Mouse (Mus musculus): ENCODE results near the gene Irf2bpl. TPM values are rescaled to one million over a fixed set of nuclear protein-coding genes. Genes with fewer than 3 reads are reported as not detected.

The Irf2bpl gene
- 40.1 and 41.7 TPM in 2 replicates for polyA plus RNA-seq (2015; fragmentation: Nextera tagmentation; extraction: Ambion mirVana)

GRCm38 (mm10) chr12:86884197-86885058 lies at the start of gene Irf2bpl:
Gene Irf2bpl, minus strand, starts transcription at chr12:86884798.
- H3K4me1 ChIP-seq (replicated peaks): peaks cover 55% of the 10 kb centered on the region

GRCm38 (mm10) chr12:86932575-86932952 lies 48.0 kb upstream of the Irf2bpl start:
- Histone ChIP-seq H3K36me3 (no peaks in the 10 kb centered on the region), H3K27me3 (no peaks in the 10 kb centered on the region), H3K4me3 (no peak overlapping the region), H3K4me2 (no peak overlapping the region), H3K9ac (no peak overlapping the region), H3K4me1 (replicated peaks) (peaks cover 10% of the 10 kb centered on the region), H3K9me3 (replicated peaks) (no peaks in the 10 kb centered on the region), H3K27ac (no peak overlapping the region)
- WGBS: 47% methylated on average over 6 of the region's 6 CpGs
- no peak for ATAC-seq (replicated peaks; ENCODE audit: insufficient number of reproducible peaks, insufficient read depth, low FRiP score, low read depth)

More at GRCm38 (mm10) chr12:86884197-86885058, at the start of gene Irf2bpl:
- no peaks in the 10 kb centered on the region for H3K27me3 ChIP-seq
- H3K27ac ChIP-seq: peak within 1 kb of the TSS; percentile 100
- H3K4me3 ChIP-seq: peak within 1 kb of the TSS; percentile 81
- H3K4me2 ChIP-seq: peak within 1 kb of the TSS; percentile 87
- WGBS: under 1% methylated on average over 81 of the region's 82 CpGs
- H3K36me3 ChIP-seq: 0 out of 2 replicates have a peak, but pooled peaks cover 6% of the 10 kb centered on the region
- peak within 1 kb of the TSS; percentile 94 for H3K9ac ChIP-seq
- ATAC-seq (replicated peaks; ENCODE audit: insufficient number of reproducible peaks, insufficient read depth, low FRiP score, low read depth): peak; percentile 91
- no peaks in the 10 kb centered on the region for H3K9me3 ChIP-seq (replicated peaks)

- Histone ChIP-seq H3K9ac (no peak overlapping the region), H3K4me1 (replicated peaks) (peaks cover 10% of the 10 kb centered on the region), H3K4me3 (no peak overlapping the region), H3K36me3 (no peaks in the 10 kb centered on the region), H3K4me2 (no peak overlapping the region), H3K9me3 (replicated peaks) (no peaks in the 10 kb centered on the region), H3K27me3 (no peaks in the 10 kb centered on the region), H3K27ac (no peak overlapping the region)
- 19% methylated on average over 7 of the region's 7 CpGs for WGBS
- ATAC-seq (replicated peaks; ENCODE audit: insufficient number of reproducible peaks, insufficient read depth, low FRiP score, low read depth): no peak
Observed at GRCm38 (mm10) chr12:86931919-86932574, 47.4 kb upstream of the Irf2bpl start.

GRCm38 (mm10) chr12:86930934-86931729 lies 46.5 kb upstream of the Irf2bpl start:
- Histone ChIP-seq H3K4me3 (no peak overlapping the region), H3K4me1 (replicated peaks) (peaks cover 10% of the 10 kb centered on the region), H3K9ac (no peak overlapping the region), H3K36me3 (no peaks in the 10 kb centered on the region), H3K27me3 (no peaks in the 10 kb centered on the region), H3K4me2 (no peak overlapping the region), H3K27ac (no peak overlapping the region), H3K9me3 (replicated peaks) (no peaks in the 10 kb centered on the region)
- WGBS: 83% methylated on average over 6 of the region's 6 CpGs
- ATAC-seq (replicated peaks; ENCODE audit: insufficient number of reproducible peaks, insufficient read depth, low FRiP score, low read depth): no peak

GRCm38 (mm10) chr12:86923837-86924236 lies 39.2 kb upstream of the Irf2bpl start:
- Histone ChIP-seq H3K4me2 (no peak overlapping the region), H3K4me1 (replicated peaks) (peaks cover 8% of the 10 kb centered on the region), H3K4me3 (no peak overlapping the region), H3K27ac (no peak overlapping the region), H3K36me3 (no peaks in the 10 kb centered on the region), H3K9ac (no peak overlapping the region), H3K27me3 (no peaks in the 10 kb centered on the region), H3K9me3 (replicated peaks) (no peaks in the 10 kb centered on the region)
- peak; percentile 67; the same call in 1 of the 2 replicates for ATAC-seq (replicated peaks; ENCODE audit: insufficient number of reproducible peaks, insufficient read depth, low FRiP score, low read depth)
- WGBS: 2% methylated on average over 5 of the region's 5 CpGs

GRCm38 (mm10) chr12:86918983-86919722 lies 34.6 kb upstream of the Irf2bpl start:
- WGBS: 77% methylated on average over 17 of the region's 17 CpGs
- Histone ChIP-seq H3K9me3 (replicated peaks) (no peaks in the 10 kb centered on the region), H3K9ac (0 out of 2 replicates have a peak overlapping the region, but pooled peaks have one; percentile 13), H3K4me2 (no peak overlapping the region), H3K36me3 (no peaks in the 10 kb centered on the region), H3K27ac (no peak overlapping the region), H3K4me1 (replicated peaks) (peaks cover 21% of the 10 kb centered on the region), H3K4me3 (no peak overlapping the region), H3K27me3 (no peaks in the 10 kb centered on the region)
- no peak for ATAC-seq (replicated peaks; ENCODE audit: insufficient number of reproducible peaks, insufficient read depth, low FRiP score, low read depth)

- peaks cover 20% of the 10 kb centered on the region for H3K4me1 ChIP-seq (replicated peaks)
- no peaks in the 10 kb centered on the region for H3K27me3 ChIP-seq
- WGBS: 26% methylated on average over 11 of the region's 11 CpGs
- 0 out of 2 replicates have a peak, but pooled peaks have one; percentile 29 for ATAC-seq (replicated peaks; ENCODE audit: insufficient number of reproducible peaks, insufficient read depth, low FRiP score, low read depth)
- H3K9me3 ChIP-seq (replicated peaks): no peaks in the 10 kb centered on the region
- H3K4me3 ChIP-seq: no peak overlapping the region
- H3K9ac ChIP-seq: peak overlapping the region; percentile 33; the same call in 1 of the 2 replicates
- H3K4me2 ChIP-seq: 0 out of 2 replicates have a peak overlapping the region, but pooled peaks have one; percentile 2
- no peaks in the 10 kb centered on the region for H3K36me3 ChIP-seq
- no peak overlapping the region for H3K27ac ChIP-seq
Observed at GRCm38 (mm10) chr12:86918361-86918967, 33.9 kb upstream of the Irf2bpl start.

GRCm38 (mm10) chr12:86916796-86917573 lies 32.4 kb upstream of the Irf2bpl start:
- 73% methylated on average over 7 of the region's 7 CpGs for WGBS
- ATAC-seq (replicated peaks; ENCODE audit: insufficient number of reproducible peaks, insufficient read depth, low FRiP score, low read depth): no peak
- no peaks in the 10 kb centered on the region for H3K36me3 ChIP-seq
- no peak overlapping the region for H3K4me2 ChIP-seq
- no peak overlapping the region for H3K27ac ChIP-seq
- H3K4me3 ChIP-seq: no peak overlapping the region
- no peak overlapping the region for H3K9ac ChIP-seq
- H3K9me3 ChIP-seq (replicated peaks): no peaks in the 10 kb centered on the region
- peaks cover 29% of the 10 kb centered on the region for H3K4me1 ChIP-seq (replicated peaks)
- H3K27me3 ChIP-seq: no peaks in the 10 kb centered on the region

- peaks cover 34% of the 10 kb centered on the region for H3K4me1 ChIP-seq (replicated peaks)
- H3K27me3 ChIP-seq: no peaks in the 10 kb centered on the region
- H3K27ac ChIP-seq: no peak overlapping the region
- 71% methylated on average over 7 of the region's 7 CpGs for WGBS
- no peaks in the 10 kb centered on the region for H3K9me3 ChIP-seq (replicated peaks)
- H3K36me3 ChIP-seq: no peaks in the 10 kb centered on the region
- no peak overlapping the region for H3K4me2 ChIP-seq
- ATAC-seq (replicated peaks; ENCODE audit: insufficient number of reproducible peaks, insufficient read depth, low FRiP score, low read depth): no peak
- no peak overlapping the region for H3K9ac ChIP-seq
- H3K4me3 ChIP-seq: no peak overlapping the region
Observed at GRCm38 (mm10) chr12:86915617-86916016, 31.0 kb upstream of the Irf2bpl start.

All from heart, embryonic 15.5 days (tissue).